Mouse (Mus musculus): Measurements from ENCODE around the gene Camk2g.
A peak's percentile ranks its signal among the peaks of the same experiment; 100 is the strongest.

GRCm38 (mm10) chr14:20729871-20730270, 64.0 kb downstream of the Camk2g start:
- TF ChIP-seq CTCF (IDR thresholded peaks at IDR 0.05 in 2 of 3, conservative IDR thresholded peaks at IDR 0.05 in 1 of 3; ENCODE audit: control insufficient read depth in 1 of 3, insufficient read depth in 1 of 3, low read depth in 2 of 3, low read length in 3 of 3, poor library complexity in 1 of 3, severe bottlenecking in 1 of 3) (no peak), HCFC1 (IDR thresholded peaks at IDR 0.05; ENCODE audit: low read depth, low read length) (no peak), USF2 (IDR thresholded peaks at IDR 0.05; ENCODE audit: borderline replicate concordance in 1 of 2, insufficient read depth in 1 of 2, low read depth in 1 of 2, low read length in 2 of 2) (no peak), CHD2 (IDR thresholded peaks at IDR 0.05; ENCODE audit: low read length) (no peak), POLR2A (IDR thresholded peaks at IDR 0.05; ENCODE audit: control insufficient read depth in 1 of 2, insufficient read depth in 1 of 2, low read depth in 1 of 2, low read length in 2 of 2, poor library complexity in 1 of 2) (0 out of 4 replicates have a peak, but pooled peaks of 1 of the 2 experiments have one; percentile 30), E2F4 (IDR thresholded peaks at IDR 0.05; ENCODE audit: borderline replicate concordance, low read depth, low read length) (no peak), TAL1 (IDR thresholded peaks at IDR 0.05; ENCODE audit: low read length) (no peak), MYC (IDR thresholded peaks at IDR 0.05; ENCODE audit: low read depth, low read length) (no peak), ZNF384 (IDR thresholded peaks at IDR 0.05; ENCODE audit: low read depth, low read length) (no peak), ZC3H11A (IDR thresholded peaks at IDR 0.05; ENCODE audit: low read depth, low read length) (no peak)
